Mouse (Mus musculus): ENCODE data around the gene Usp38. TPM values are rescaled to one million over a fixed set of nuclear protein-coding genes. Genes with fewer than 3 reads are reported as not detected.
"Not testable (repeated sequence)": the region's sequence is repeated elsewhere in the genome, so short reads cannot be mapped to it uniquely, and the experiment has no call there.

Gene Usp38
- 22.4 and 24.4 TPM in 2 replicates for polyA plus RNA-seq (2015; fragmentation: Nextera tagmentation; extraction: Ambion mirVana)

GRCm38 (mm10) chr8:81014789-81015699 is at the start of gene Usp38:
Gene Usp38 (minus strand): TSS chr8:81014928.
- peak; percentile 99 for DNase-seq (ENCODE audit: low spot score)

GRCm38 (mm10) chr8:81062566-81062965 is 47.8 kb upstream of the Usp38 start:
- DNase-seq (ENCODE audit: low spot score) = no peak

- DNase-seq (ENCODE audit: low spot score) = peak; percentile 19
Measured at GRCm38 (mm10) chr8:81061950-81062349, 47.2 kb upstream of the Usp38 start.

GRCm38 (mm10) chr8:81044201-81044600 is 29.5 kb upstream of the Usp38 start:
- DNase-seq (ENCODE audit: low spot score) = no peak

GRCm38 (mm10) chr8:81027991-81028390 is 13.3 kb upstream of the Usp38 start:
- no peak for DNase-seq (ENCODE audit: low spot score)

GRCm38 (mm10) chr8:81017548-81017947 is 2.8 kb upstream of the Usp38 start:
- not testable (repeated sequence) for DNase-seq (ENCODE audit: low spot score)

GRCm38 (mm10) chr8:81013811-81014530 is 757 bp downstream of the Usp38 start:
- DNase-seq (ENCODE audit: low spot score) = no peak

- DNase-seq (ENCODE audit: low spot score) = no peak
Measured at GRCm38 (mm10) chr8:81012699-81013098, 2.0 kb downstream of the Usp38 start.

- DNase-seq (ENCODE audit: low spot score) = no peak
Measured at GRCm38 (mm10) chr8:81012031-81012560, 2.6 kb downstream of the Usp38 start.

GRCm38 (mm10) chr8:81010386-81010785 is 4.3 kb downstream of the Usp38 start:
- no peak for DNase-seq (ENCODE audit: low spot score)

GRCm38 (mm10) chr8:81005114-81005513 is 9.6 kb downstream of the Usp38 start:
- DNase-seq (ENCODE audit: low spot score) = no peak

- no peak for DNase-seq (ENCODE audit: low spot score)
Measured at GRCm38 (mm10) chr8:80996632-80997031, 18.1 kb downstream of the Usp38 start.

- no peak for DNase-seq (ENCODE audit: low spot score)
Measured at GRCm38 (mm10) chr8:80991937-80992336, 22.8 kb downstream of the Usp38 start.

- DNase-seq (ENCODE audit: low spot score) = no peak
Measured at GRCm38 (mm10) chr8:80982829-80983228, 31.9 kb downstream of the Usp38 start.

GRCm38 (mm10) chr8:80981696-80982095 is 33.0 kb downstream of the Usp38 start:
- no peak for DNase-seq (ENCODE audit: low spot score)

GRCm38 (mm10) chr8:80980063-80980462 is 34.7 kb downstream of the Usp38 start:
- DNase-seq (ENCODE audit: low spot score) = no peak

GRCm38 (mm10) chr8:80977231-80977630 is 37.5 kb downstream of the Usp38 start:
- no peak for DNase-seq (ENCODE audit: low spot score)

GRCm38 (mm10) chr8:80971150-80971549 is 43.6 kb downstream of the Usp38 start:
- DNase-seq (ENCODE audit: low spot score) = no peak

GRCm38 (mm10) chr8:80970000-80970685 is 44.6 kb downstream of the Usp38 start:
- DNase-seq (ENCODE audit: low spot score) = no peak

- no peak for DNase-seq (ENCODE audit: low spot score)
Measured at GRCm38 (mm10) chr8:80969423-80969822, 45.3 kb downstream of the Usp38 start.

- DNase-seq (ENCODE audit: low spot score) = no peak
Measured at GRCm38 (mm10) chr8:80963095-80963494, 51.6 kb downstream of the Usp38 start.
